Mouse (Mus musculus) R1 (cell line): ENCODE measurements around the gene Chrne.
A peak's percentile ranks its signal among the peaks of the same experiment; 100 is the strongest.

ENCODE experiments used
- DNase-seq: peaks from one replicate; pipeline ENCODE4 v3.0.0-alpha.2; 2018; ENCODE audit warnings: low read depth, low spot score

Chrne gene

GRCm38 (mm10) chr11:70628431-70628830 is 9.4 kb upstream of the Chrne start:
- DNase-seq = no peak

- peak; percentile 35 for DNase-seq
These were observed 7.9 kb upstream of the Chrne start for GRCm38 (mm10) chr11:70626877-70627276.

- peak; percentile 75 for DNase-seq
These were observed 6.5 kb upstream of the Chrne start for GRCm38 (mm10) chr11:70625473-70625872.

GRCm38 (mm10) chr11:70623053-70623742 is 4.2 kb upstream of the Chrne start:
- DNase-seq = peak; percentile 87

GRCm38 (mm10) chr11:70621972-70622814 is 3.2 kb upstream of the Chrne start:
- DNase-seq = peak; percentile 80

GRCm38 (mm10) chr11:70615516-70616093 is 3.4 kb downstream of the Chrne start, which contains the start of gene 4930544D05Rik:
Gene 4930544D05Rik, plus strand, starts transcription at chr11:70615848.
- no peak for DNase-seq

GRCm38 (mm10) chr11:70615074-70615473 is 3.9 kb downstream of the Chrne start:
- DNase-seq = peak; percentile 90

- no peak for DNase-seq
These were observed 6.5 kb downstream of the Chrne start for GRCm38 (mm10) chr11:70612505-70612904.

- DNase-seq = no peak
These were observed 8.3 kb downstream of the Chrne start for GRCm38 (mm10) chr11:70610752-70611151.

- DNase-seq = peak; percentile 68
These were observed 10.5 kb downstream of the Chrne start for GRCm38 (mm10) chr11:70608381-70609066.

- no peak for DNase-seq
These were observed 11.4 kb downstream of the Chrne start for GRCm38 (mm10) chr11:70607611-70608010.

- DNase-seq = no peak
These were observed 12.3 kb downstream of the Chrne start for GRCm38 (mm10) chr11:70606717-70607116.

- peak; percentile 70 for DNase-seq
These were observed 13.9 kb downstream of the Chrne start for GRCm38 (mm10) chr11:70605024-70605566.

- DNase-seq = no peak
These were observed 20.5 kb downstream of the Chrne start for GRCm38 (mm10) chr11:70598451-70598953.

- DNase-seq = no peak
These were observed 21.7 kb downstream of the Chrne start for GRCm38 (mm10) chr11:70597301-70597700.

GRCm38 (mm10) chr11:70596094-70596493 is 22.9 kb downstream of the Chrne start:
- DNase-seq = no peak

- no peak for DNase-seq
These were observed 23.4 kb downstream of the Chrne start for GRCm38 (mm10) chr11:70595638-70596037.

- no peak for DNase-seq
These were observed 24.6 kb downstream of the Chrne start for GRCm38 (mm10) chr11:70594253-70594989.

GRCm38 (mm10) chr11:70591733-70592132 is 27.3 kb downstream of the Chrne start:
- no peak for DNase-seq

GRCm38 (mm10) chr11:70586954-70587353 is 32.1 kb downstream of the Chrne start:
- no peak for DNase-seq

- DNase-seq = no peak
These were observed 32.8 kb downstream of the Chrne start for GRCm38 (mm10) chr11:70586261-70586660.
